Mouse (Mus musculus): ENCODE results near the gene Apbb1ip. TPM values are rescaled to one million over a fixed set of nuclear protein-coding genes. Genes with fewer than 3 reads are reported as not detected.
A peak's percentile ranks its signal among the peaks of the same experiment; 100 is the strongest.

Gene Apbb1ip
- polyA plus RNA-seq, 1 experiment from 2014 or later: 1.6 TPM

GRCm38 (mm10) chr2:22764774-22765387 lies 9.0 kb upstream of the Apbb1ip start:
- no peak overlapping the region for H3K4me2 ChIP-seq (replicated peaks; ENCODE audit: low read depth, low read length)
- ATAC-seq (ENCODE audit: low FRiP score, low TSS enrichment): no peak
- H3K9me3 ChIP-seq (ENCODE audit: control insufficient read depth, low read length): no peaks in the 10 kb centered on the region
- no peaks in the 10 kb centered on the region for H3K36me3 ChIP-seq (ENCODE audit: control insufficient read depth, insufficient read depth, low read length)
- no peak overlapping the region for H3K4me3 ChIP-seq (ENCODE audit: low read length)
- no peak overlapping the region for H3K27ac ChIP-seq (ENCODE audit: low read depth, low read length)
- H3K4me1 ChIP-seq (ENCODE audit: control insufficient read depth, insufficient read depth, low read length): no peaks in the 10 kb centered on the region
- no peak overlapping the region for H3K9ac ChIP-seq (ENCODE audit: low read depth, low read length)
- no peaks in the 10 kb centered on the region for H3K27me3 ChIP-seq (ENCODE audit: control insufficient read depth, insufficient read depth, low read length)
- 68% methylated on average over 5 of the region's 5 CpGs for WGBS

- Histone ChIP-seq H3K4me2 (replicated peaks; ENCODE audit: low read depth, low read length) (no peak overlapping the region), H3K36me3 (ENCODE audit: control insufficient read depth, insufficient read depth, low read length) (no peaks in the 10 kb centered on the region), H3K27me3 (ENCODE audit: control insufficient read depth, insufficient read depth, low read length) (peaks cover 4% of the 10 kb centered on the region; the same call in 1 of the 2 replicates), H3K4me3 (ENCODE audit: low read length) (no peak overlapping the region), H3K4me1 (ENCODE audit: control insufficient read depth, insufficient read depth, low read length) (no peaks in the 10 kb centered on the region; the same call in 1 of the 2 replicates), H3K9me3 (ENCODE audit: control insufficient read depth, low read length) (no peaks in the 10 kb centered on the region), H3K27ac (ENCODE audit: low read depth, low read length) (no peak overlapping the region), H3K9ac (ENCODE audit: low read depth, low read length) (no peak overlapping the region)
- ATAC-seq (ENCODE audit: low FRiP score, low TSS enrichment): no peak
Measured at GRCm38 (mm10) chr2:22771311-22771710, 2.6 kb upstream of the Apbb1ip start.

GRCm38 (mm10) chr2:22774181-22774751 lies 372 bp downstream of the Apbb1ip start:
- Histone ChIP-seq H3K4me3 (ENCODE audit: low read length) (peak overlapping the region; percentile 40), H3K27me3 (ENCODE audit: control insufficient read depth, insufficient read depth, low read length) (peaks cover 4% of the 10 kb centered on the region; the same call in 1 of the 2 replicates), H3K36me3 (ENCODE audit: control insufficient read depth, insufficient read depth, low read length) (no peaks in the 10 kb centered on the region), H3K27ac (ENCODE audit: low read depth, low read length) (no peak overlapping the region), H3K9me3 (ENCODE audit: control insufficient read depth, low read length) (no peaks in the 10 kb centered on the region), H3K4me2 (replicated peaks; ENCODE audit: low read depth, low read length) (peak overlapping the region; percentile 77), H3K4me1 (ENCODE audit: control insufficient read depth, insufficient read depth, low read length) (no peaks in the 10 kb centered on the region; the same call in 1 of the 2 replicates), H3K9ac (ENCODE audit: low read depth, low read length) (peak overlapping the region; percentile 45; the same call in 1 of the 2 replicates)
- ATAC-seq (ENCODE audit: low FRiP score, low TSS enrichment): peak; percentile 89
- 1% methylated on average over 28 of the region's 28 CpGs for WGBS

GRCm38 (mm10) chr2:22775213-22775612 lies 1.3 kb downstream of the Apbb1ip start:
- Histone ChIP-seq H3K9me3 (ENCODE audit: control insufficient read depth, low read length) (no peaks in the 10 kb centered on the region), H3K4me3 (ENCODE audit: low read length) (no peak overlapping the region), H3K9ac (ENCODE audit: low read depth, low read length) (no peak overlapping the region), H3K27ac (ENCODE audit: low read depth, low read length) (no peak overlapping the region), H3K4me2 (replicated peaks; ENCODE audit: low read depth, low read length) (no peak overlapping the region), H3K27me3 (ENCODE audit: control insufficient read depth, insufficient read depth, low read length) (peaks cover 4% of the 10 kb centered on the region; the same call in 1 of the 2 replicates), H3K4me1 (ENCODE audit: control insufficient read depth, insufficient read depth, low read length) (no peaks in the 10 kb centered on the region; the same call in 1 of the 2 replicates), H3K36me3 (ENCODE audit: control insufficient read depth, insufficient read depth, low read length) (no peaks in the 10 kb centered on the region)
- ATAC-seq (ENCODE audit: low FRiP score, low TSS enrichment): no peak
- 47% methylated on average over 8 of the region's 8 CpGs for WGBS

GRCm38 (mm10) chr2:22775681-22776080 lies 1.8 kb downstream of the Apbb1ip start:
- peaks cover 4% of the 10 kb centered on the region; the same call in 1 of the 2 replicates for H3K27me3 ChIP-seq (ENCODE audit: control insufficient read depth, insufficient read depth, low read length)
- ATAC-seq (ENCODE audit: low FRiP score, low TSS enrichment): no peak
- H3K9me3 ChIP-seq (ENCODE audit: control insufficient read depth, low read length): no peaks in the 10 kb centered on the region
- no peak overlapping the region for H3K27ac ChIP-seq (ENCODE audit: low read depth, low read length)
- H3K4me2 ChIP-seq (replicated peaks; ENCODE audit: low read depth, low read length): no peak overlapping the region
- WGBS: 77% methylated on average over 3 of the region's 3 CpGs
- no peaks in the 10 kb centered on the region; the same call in 1 of the 2 replicates for H3K4me1 ChIP-seq (ENCODE audit: control insufficient read depth, insufficient read depth, low read length)
- no peaks in the 10 kb centered on the region for H3K36me3 ChIP-seq (ENCODE audit: control insufficient read depth, insufficient read depth, low read length)
- H3K4me3 ChIP-seq (ENCODE audit: low read length): no peak overlapping the region
- H3K9ac ChIP-seq (ENCODE audit: low read depth, low read length): no peak overlapping the region

GRCm38 (mm10) chr2:22776568-22777230 lies 2.8 kb downstream of the Apbb1ip start:
- Histone ChIP-seq H3K27ac (ENCODE audit: low read depth, low read length) (no peak overlapping the region), H3K9ac (ENCODE audit: low read depth, low read length) (no peak overlapping the region), H3K27me3 (ENCODE audit: control insufficient read depth, insufficient read depth, low read length) (peaks cover 4% of the 10 kb centered on the region; the same call in 1 of the 2 replicates), H3K4me3 (ENCODE audit: low read length) (no peak overlapping the region), H3K4me1 (ENCODE audit: control insufficient read depth, insufficient read depth, low read length) (no peaks in the 10 kb centered on the region; the same call in 1 of the 2 replicates), H3K36me3 (ENCODE audit: control insufficient read depth, insufficient read depth, low read length) (no peaks in the 10 kb centered on the region), H3K9me3 (ENCODE audit: control insufficient read depth, low read length) (no peaks in the 10 kb centered on the region), H3K4me2 (replicated peaks; ENCODE audit: low read depth, low read length) (no peak overlapping the region)
- 88% methylated on average over 2 of the region's 2 CpGs for WGBS
- ATAC-seq (ENCODE audit: low FRiP score, low TSS enrichment): no peak

- Histone ChIP-seq H3K36me3 (ENCODE audit: control insufficient read depth, insufficient read depth, low read length) (no peaks in the 10 kb centered on the region), H3K27me3 (ENCODE audit: control insufficient read depth, insufficient read depth, low read length) (peaks cover 4% of the 10 kb centered on the region; the same call in 1 of the 2 replicates), H3K9me3 (ENCODE audit: control insufficient read depth, low read length) (no peaks in the 10 kb centered on the region), H3K9ac (ENCODE audit: low read depth, low read length) (no peak overlapping the region), H3K4me1 (ENCODE audit: control insufficient read depth, insufficient read depth, low read length) (no peaks in the 10 kb centered on the region; the same call in 1 of the 2 replicates), H3K4me3 (ENCODE audit: low read length) (no peak overlapping the region), H3K27ac (ENCODE audit: low read depth, low read length) (no peak overlapping the region), H3K4me2 (replicated peaks; ENCODE audit: low read depth, low read length) (no peak overlapping the region)
- no peak for ATAC-seq (ENCODE audit: low FRiP score, low TSS enrichment)
- 95% methylated on average over 3 of the region's 3 CpGs for WGBS
Measured at GRCm38 (mm10) chr2:22777757-22778156, 3.9 kb downstream of the Apbb1ip start.

GRCm38 (mm10) chr2:22780884-22781283 lies 7.0 kb downstream of the Apbb1ip start:
- Histone ChIP-seq H3K36me3 (ENCODE audit: control insufficient read depth, insufficient read depth, low read length) (no peaks in the 10 kb centered on the region), H3K27ac (ENCODE audit: low read depth, low read length) (no peak overlapping the region), H3K4me1 (ENCODE audit: control insufficient read depth, insufficient read depth, low read length) (no peaks in the 10 kb centered on the region), H3K27me3 (ENCODE audit: control insufficient read depth, insufficient read depth, low read length) (no peaks in the 10 kb centered on the region), H3K9ac (ENCODE audit: low read depth, low read length) (no peak overlapping the region), H3K4me3 (ENCODE audit: low read length) (no peak overlapping the region), H3K4me2 (replicated peaks; ENCODE audit: low read depth, low read length) (no peak overlapping the region), H3K9me3 (ENCODE audit: control insufficient read depth, low read length) (no peaks in the 10 kb centered on the region)
- 91% methylated on average over 1 of the region's 1 CpGs for WGBS
- no peak for ATAC-seq (ENCODE audit: low FRiP score, low TSS enrichment)

Measured in kidney, embryonic 14.5 days (tissue).